Mouse (Mus musculus): ENCODE data around the gene Vcam1.

Gene Vcam1

DNA sequence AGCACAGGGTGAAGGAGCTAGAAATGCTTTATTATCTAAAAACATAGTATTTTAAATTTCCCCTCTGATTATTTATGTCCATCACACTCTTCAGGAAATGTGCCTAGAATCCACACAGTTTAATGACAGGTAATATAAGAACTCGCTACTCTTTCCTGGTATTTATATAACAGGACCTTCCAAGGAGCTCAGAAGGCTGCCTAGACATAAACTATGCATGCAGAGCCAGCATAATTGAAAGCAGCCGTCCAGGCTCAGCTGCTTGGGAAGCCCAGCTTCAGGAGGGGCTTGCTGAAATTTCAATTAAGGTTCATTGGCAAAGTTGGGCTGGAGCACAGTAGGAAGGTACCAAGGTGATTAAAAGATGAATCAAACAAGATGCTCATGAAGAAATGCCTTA is 2.2 kb downstream of the Vcam1 start:
- DNase-seq (ENCODE audit: low read depth, low spot score), result no peak

DNA sequence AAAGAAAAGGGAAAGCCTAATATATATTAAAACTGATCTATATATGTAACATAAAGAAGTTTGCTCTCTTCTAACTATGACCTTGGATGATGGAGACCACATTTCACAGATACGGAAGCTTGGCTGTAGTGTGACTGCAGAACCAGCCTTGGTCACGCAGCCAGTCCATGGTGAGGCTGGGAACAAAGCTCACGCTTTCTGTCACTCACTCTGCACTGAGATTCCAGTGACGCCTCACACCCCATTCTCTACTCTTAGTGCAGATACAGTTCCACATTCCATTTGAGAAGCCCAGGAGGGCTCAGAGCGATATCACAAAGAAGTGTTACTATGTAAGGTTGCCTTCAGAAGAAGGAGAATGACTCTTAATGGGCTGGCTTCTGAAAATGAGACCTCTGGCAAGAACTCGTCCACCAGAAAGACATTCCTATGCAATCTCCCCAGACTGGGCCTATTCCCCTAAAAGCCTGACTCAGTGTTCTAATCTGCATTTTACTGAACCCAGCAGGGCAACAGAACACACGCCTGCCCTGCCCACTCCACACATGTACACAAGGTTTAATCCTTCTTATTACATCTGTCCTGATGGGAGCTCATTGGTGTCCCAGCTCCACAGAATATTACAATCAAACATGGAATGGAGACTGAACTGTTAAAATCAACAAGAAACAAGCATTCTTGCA is 2.8 kb downstream of the Vcam1 start:
- DNase-seq (ENCODE audit: low read depth, low spot score), result no peak

DNA sequence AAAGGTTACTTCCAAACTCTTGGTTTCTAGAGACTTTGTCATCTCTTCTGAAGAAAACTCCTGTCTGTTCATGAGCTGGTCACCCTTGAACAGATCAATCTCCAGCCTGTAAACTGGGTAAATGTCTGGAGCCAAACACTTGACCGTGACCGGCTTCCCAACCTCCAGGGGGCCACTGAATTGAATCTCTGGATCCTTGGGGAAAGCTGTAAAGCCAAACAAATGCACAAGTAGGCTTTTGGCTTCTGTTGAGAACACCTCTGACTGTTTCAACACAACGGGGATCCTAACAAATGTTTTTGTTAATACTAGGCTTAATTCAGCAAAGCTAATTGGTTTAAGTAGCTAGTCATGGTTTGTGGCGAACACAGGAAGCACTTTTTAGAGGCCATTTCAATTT is 3.4 kb downstream of the Vcam1 start:
- no peak for DNase-seq (ENCODE audit: low read depth, low spot score)

GRCm38 (mm10) chr3:116123827-116124226 is 5.7 kb downstream of the Vcam1 start:
- no peak for DNase-seq (ENCODE audit: low read depth, low spot score)

GRCm38 (mm10) chr3:116122696-116123095 is 6.8 kb downstream of the Vcam1 start:
- DNase-seq (ENCODE audit: low read depth, low spot score), result no peak

DNA sequence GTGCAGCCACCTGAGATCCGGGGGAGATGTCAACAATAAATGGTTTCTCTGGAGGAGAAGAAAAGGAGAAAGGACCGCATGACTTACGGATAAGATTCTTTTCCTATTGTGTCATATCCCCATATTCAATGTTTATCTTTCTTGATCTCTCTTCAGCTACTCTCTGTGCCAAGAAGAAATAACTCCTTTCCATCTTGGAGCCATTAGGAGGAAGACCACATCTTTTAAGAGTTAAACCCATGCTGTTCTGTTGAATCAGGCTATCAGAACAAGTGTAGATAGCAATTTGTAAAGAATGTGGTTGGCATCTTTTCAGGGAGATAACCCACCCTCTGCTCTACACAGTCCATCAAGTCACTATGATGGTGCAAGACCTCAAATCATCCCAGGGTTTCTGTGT is 8.5 kb downstream of the Vcam1 start:
- DNase-seq (ENCODE audit: low read depth, low spot score), result no peak

DNA sequence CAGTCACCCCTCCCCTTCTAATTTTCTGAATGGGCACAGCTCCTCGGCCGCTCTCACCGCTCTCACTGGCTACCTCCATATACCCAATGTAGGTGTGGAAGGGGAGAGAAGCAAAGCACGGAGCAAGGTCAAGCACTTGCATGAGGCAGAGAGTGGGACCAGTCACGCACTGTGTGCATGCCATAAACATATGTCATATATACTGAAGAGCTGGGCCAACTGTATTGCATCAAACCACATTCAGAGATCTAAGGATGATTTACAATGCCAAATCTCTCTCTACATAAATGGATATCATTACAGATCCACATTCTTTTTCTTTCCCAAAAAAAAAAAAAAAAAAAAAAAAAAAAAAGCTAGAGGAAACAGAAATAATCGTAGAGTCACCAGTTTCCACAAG is 9.1 kb downstream of the Vcam1 start:
- DNase-seq (ENCODE audit: low read depth, low spot score), result no peak

GRCm38 (mm10) chr3:116119162-116119561 is 10.3 kb downstream of the Vcam1 start:
- DNase-seq (ENCODE audit: low read depth, low spot score), result peak; percentile 9

DNA sequence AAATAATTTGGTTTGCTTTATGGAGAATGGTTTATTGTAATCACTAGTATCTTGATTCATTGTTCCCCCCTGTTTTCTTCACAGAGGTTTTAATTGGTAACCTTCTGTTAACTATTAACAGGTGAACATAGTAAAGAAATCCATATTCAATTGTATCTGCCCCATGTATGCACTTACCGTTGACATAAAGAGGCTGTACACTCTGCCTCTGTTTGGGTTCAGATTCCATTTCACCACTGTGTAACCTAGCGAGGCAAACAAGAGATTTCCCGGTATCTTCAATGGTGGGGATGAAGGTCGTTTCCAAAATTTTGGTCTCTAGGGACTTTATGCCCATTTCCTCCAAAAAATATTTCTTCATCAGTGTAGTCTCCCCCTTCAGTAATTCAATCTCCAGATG is 12.4 kb downstream of the Vcam1 start:
- DNase-seq (ENCODE audit: low read depth, low spot score), result no peak

DNA sequence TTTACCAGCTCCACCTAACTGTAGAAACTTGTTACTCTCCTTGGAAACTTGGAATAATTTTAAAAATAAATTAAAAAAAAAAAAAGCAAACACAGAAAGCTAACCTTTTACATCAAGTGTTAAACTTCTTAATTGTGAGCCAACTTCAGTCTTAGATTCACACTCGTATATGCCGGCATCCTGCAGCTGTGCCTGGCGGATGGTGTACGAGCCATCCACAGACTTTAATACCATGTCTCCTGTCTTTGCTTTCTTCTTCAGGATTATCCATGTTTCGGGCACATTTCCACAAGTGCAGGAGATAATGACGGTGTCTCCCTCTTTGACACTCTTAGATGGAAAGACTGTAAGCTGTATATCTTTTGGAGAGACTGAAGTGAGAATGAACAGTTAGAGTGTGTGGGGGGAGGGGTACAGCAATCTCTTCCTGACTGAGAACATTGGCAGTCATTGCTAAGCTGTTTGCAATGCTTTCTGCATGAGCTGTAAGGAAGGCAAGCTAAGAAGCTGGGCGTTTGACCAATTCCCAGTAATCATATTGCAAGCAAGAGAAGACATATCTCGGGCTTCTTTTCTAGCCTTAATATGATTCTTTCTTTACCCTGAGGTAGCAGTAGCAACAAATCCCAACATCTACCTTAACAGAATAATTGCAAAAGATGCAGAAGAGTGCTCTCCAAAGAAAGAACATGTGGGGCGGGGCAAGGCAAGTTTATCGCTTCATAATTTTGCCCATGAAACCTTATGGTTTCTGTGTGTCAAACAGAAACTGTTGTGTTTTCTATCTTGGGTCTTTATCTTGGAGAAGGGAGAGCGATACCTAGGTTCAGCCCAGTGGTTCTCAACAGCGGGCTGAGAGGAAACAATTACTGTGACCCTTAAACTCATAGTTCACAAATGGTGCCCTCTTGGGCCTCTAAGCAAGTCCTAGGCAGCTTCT is 15.0 kb downstream of the Vcam1 start:
- DNase-seq (ENCODE audit: low read depth, low spot score), result peak; percentile 52

DNA sequence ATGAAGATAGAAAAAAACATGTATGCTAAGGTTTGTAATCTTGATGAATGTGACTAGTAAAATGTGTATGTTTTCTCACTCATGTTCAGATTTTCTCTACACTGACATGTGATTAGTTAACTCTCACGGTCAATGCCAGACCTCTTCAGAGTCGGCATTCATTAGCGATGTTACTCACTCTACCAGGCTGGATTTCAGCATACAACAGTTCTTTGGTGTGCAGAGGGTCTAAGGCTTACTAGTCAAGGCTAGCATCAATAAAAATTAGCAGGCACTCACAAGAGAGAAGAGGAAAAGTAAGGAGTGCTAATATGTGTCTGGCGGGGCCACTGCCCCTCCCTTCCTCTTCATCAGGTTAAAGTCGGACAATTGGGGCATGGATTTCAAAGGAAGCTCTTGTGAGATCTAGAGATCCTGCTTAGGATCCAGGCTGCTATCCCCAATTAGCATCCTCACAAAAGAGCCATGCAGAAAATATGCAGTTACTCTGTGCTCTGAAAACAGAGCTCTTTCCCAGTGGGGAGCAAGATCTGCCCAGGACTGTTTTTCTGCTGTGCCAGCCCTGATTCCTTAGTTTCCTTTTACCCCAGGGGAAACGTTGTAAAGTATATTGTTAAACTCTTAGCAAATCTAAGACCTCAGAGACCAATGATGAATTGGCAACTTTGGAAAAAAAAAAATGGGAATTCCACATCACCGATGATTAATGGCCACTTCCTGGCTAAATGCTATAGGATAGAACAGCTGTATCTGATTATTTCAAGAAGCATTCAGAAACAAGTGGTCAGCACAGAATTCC is 15.8 kb downstream of the Vcam1 start:
- no peak for DNase-seq (ENCODE audit: low read depth, low spot score)

- DNase-seq (ENCODE audit: low read depth, low spot score), result no peak
These were observed 16.6 kb downstream of the Vcam1 start for GRCm38 (mm10) chr3:116112816-116113405.

DNA sequence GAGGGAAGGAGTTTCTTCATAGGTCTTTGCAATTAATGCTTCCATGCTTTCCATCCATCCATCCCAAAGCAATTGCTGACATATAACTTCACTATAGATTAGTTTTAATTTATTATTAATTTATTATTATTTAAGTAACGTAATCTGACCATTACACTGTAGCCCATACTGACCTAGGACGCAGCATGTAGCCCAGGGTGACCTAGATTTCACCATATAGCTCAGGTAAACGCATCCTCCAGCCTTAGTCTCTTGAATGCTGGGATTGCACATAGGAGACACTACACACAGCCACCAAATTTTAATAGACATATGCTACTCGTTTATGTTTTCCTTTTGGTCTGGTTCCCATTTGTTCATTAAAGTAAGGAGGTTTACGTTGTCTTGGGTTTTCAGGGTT is 23.8 kb downstream of the Vcam1 start:
- DNase-seq (ENCODE audit: low read depth, low spot score), result no peak

DNA sequence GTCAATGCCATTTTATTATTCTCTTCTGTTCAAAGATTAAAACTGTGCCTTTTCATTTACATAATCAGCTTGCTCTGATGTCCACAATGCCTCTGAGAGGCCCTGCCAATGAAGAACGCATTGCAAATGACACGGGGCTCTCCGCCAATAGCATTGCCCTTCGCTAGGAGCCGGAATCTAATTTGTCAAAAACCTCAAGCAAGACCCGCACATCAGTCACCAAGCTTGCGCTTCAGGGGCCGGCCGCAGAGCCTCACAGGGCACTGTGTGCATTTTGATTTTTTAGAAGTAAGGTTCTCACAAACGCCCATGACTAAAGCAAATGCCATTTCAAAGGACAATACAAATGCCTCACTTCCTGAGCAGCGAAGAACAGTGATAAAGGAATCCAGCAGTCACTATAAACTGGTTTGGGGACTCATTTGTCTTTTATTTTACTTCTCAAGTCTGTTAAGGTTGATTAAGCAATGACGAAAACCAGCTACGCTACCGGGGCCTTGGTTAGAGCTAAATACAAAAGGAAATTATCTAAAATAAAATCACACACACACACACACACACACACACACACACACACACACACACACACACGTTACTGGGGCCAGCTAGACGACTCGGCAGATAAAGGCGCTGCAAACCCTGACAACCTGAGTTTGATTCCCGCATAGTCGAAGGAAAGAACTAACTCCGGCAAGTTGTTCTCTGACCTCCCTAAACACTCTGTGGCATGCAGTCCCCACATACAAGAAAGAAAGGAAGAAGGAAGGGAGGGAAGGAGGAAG is 24.4 kb downstream of the Vcam1 start:
- DNase-seq (ENCODE audit: low read depth, low spot score), result peak; percentile 85

- DNase-seq (ENCODE audit: low read depth, low spot score), result no peak
These were observed 25.2 kb downstream of the Vcam1 start for GRCm38 (mm10) chr3:116104270-116104669.

GRCm38 (mm10) chr3:116100850-116101249 is 28.6 kb downstream of the Vcam1 start:
- peak; percentile 60 for DNase-seq (ENCODE audit: low read depth, low spot score)

GRCm38 (mm10) chr3:116095934-116096333 is 33.6 kb downstream of the Vcam1 start:
- no peak for DNase-seq (ENCODE audit: low read depth, low spot score)

DNA sequence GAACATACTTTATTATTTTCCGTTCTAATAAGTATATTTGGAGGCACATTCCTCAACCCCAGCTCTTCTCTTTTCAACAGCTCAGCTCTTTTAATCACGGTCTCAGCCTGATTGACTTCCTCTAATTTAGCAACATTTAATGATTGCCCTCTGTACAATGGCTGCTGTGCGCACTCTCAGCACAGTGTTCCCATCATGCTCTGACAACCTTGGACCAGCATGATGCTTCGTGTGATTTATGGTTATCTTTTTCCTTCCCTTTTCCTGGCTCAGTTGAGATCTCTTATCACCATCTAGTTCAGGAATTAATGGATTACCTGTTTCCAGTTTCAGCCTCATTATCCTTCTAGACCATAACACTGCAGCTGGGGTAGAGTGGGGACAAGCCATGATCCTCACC is 34.2 kb downstream of the Vcam1 start:
- DNase-seq (ENCODE audit: low read depth, low spot score), result no peak

- no peak for DNase-seq (ENCODE audit: low read depth, low spot score)
These were observed 34.6 kb downstream of the Vcam1 start for GRCm38 (mm10) chr3:116094886-116095285.

- DNase-seq (ENCODE audit: low read depth, low spot score), result no peak
These were observed 35.2 kb downstream of the Vcam1 start for GRCm38 (mm10) chr3:116094288-116094687.

DNA sequence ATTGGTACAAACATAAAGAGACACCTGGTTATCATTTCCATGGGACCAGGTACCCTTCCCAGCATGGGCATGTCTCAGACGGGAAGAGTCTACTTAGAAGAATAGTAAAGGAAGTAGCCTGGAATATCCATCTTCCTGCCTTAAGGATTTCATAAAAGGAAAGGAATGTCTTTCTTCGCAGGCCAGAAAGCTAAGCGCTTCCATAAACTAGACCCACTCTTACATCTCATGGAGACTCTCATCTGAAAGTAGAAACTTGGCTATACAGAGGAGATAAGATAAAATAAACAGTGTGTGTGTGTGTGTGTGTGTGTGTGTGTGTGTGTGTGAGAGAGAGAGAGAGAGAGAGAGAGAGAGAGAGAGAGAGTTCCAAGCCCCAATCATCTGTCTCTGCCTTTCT is 36.9 kb downstream of the Vcam1 start:
- no peak for DNase-seq (ENCODE audit: low read depth, low spot score)

Measured in brain, adult 2 months (tissue).